Mouse (Mus musculus): ENCODE measurements at regions not wholly inside any gene's neighbourhood (a gene's known extent, or its start where the extent isn't known, plus 50 kb on each side); places are given as distances from the start of the nearest gene placed in this dataset.
A peak's percentile ranks its signal among the peaks of the same experiment; 100 is the strongest.

DNA sequence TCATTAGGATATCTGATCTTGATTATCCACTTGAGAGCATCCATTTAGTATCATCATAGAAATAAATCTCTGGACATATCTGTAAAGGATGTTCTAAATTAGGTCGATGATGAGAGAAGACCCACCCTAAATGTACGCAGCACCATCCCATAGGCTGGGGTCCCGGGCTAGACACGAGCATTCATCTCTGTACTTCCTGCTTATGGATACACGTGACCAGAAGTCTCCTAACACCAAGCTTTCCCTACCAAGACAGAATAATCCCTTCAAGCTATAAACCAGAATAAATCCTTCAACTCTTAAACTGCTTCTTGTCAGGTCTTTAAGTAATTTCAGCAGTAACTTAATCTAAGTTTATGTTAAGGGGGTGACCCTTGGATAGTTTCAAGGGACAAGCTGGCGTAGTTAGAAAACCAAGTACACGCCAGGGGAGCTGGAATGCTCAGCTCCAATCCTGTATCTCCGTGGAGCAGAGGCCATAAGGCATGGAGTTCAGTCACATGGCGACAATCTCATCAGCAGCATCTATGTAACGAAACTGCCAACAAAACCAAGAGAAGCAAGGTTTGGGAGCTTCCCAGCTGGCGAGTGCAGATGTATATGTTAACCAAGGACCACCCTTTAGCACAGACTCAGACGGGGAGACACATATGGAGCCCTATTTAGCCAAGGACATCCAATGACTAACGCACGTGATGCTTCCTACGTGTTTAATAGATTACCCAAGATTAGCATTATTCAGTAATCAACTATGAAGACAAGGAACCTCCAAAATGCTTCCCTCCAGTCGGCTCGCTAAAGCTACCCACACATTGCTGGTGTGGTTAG lies 76.3 kb upstream of the Spdye4c start:
- no peak overlapping the region for H3K4me3 ChIP-seq
- H3K9ac ChIP-seq = no peak overlapping the region
- 69% methylated on average over 17 of the region's 17 CpGs for WGBS
- H3K9me3 ChIP-seq = no peaks in the 10 kb centered on the region
- H3K27me3 ChIP-seq = no peaks in the 10 kb centered on the region
- no peaks in the 10 kb centered on the region for H3K36me3 ChIP-seq
- H3K4me2 ChIP-seq = no peak overlapping the region
- H3K27ac ChIP-seq = no peak overlapping the region
- peaks cover 15% of the 10 kb centered on the region for H3K4me1 ChIP-seq
- no peak for ATAC-seq (ENCODE audit: insufficient number of reproducible peaks, low FRiP score, low TSS enrichment, low read depth)

DNA sequence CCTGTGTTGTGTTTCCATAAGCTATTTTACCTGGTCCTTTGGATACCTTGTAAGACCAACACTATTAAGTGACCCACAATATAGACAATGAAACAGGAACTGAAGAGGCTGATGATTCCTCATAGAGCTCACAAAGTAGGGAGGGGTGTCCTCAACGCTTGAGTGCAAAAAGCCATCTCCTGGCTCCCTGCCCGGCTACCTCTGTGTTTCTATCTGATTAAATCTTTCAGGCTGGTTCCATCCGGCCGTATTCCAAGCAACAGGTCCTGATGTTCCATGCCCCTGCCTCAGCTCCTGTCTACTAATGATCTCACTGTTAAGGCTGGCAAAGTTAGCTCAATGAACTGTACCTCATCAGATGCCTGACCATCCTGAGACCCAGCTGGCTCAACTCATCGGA lies 75.3 kb upstream of the Spdye4c start:
- no peaks in the 10 kb centered on the region for H3K27me3 ChIP-seq
- peak overlapping the region; percentile 8; the same call in 1 of the 2 replicates for H3K27ac ChIP-seq
- H3K4me1 ChIP-seq = peaks cover 15% of the 10 kb centered on the region
- H3K4me3 ChIP-seq = no peak overlapping the region
- H3K4me2 ChIP-seq = no peak overlapping the region
- no peak for ATAC-seq (ENCODE audit: insufficient number of reproducible peaks, low FRiP score, low TSS enrichment, low read depth)
- H3K9ac ChIP-seq = no peak overlapping the region
- 74% methylated on average over 5 of the region's 5 CpGs for WGBS
- H3K36me3 ChIP-seq = no peaks in the 10 kb centered on the region
- no peaks in the 10 kb centered on the region for H3K9me3 ChIP-seq

DNA sequence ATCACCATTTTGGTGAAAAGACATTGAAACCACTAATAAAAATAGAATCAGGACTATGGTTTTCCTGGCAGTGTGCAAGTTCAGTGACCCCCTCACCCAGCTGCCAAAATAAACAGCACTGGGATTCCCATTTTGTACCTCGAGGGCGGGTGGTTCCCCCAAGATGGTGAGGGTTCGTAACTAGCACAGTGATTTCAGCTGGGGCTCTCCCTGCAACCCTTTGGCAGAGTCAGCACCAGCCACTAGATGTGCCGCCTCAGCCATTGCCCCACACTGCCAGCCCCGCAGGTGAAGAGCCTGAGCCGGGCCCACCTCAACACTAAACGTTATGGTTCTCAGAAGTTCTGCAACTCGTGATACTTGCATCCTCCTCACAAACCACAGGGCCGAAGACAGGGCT lies 74.3 kb upstream of the Spdye4c start:
- Histone ChIP-seq H3K9ac (no peak overlapping the region), H3K9me3 (no peaks in the 10 kb centered on the region), H3K4me2 (no peak overlapping the region), H3K27ac (no peak overlapping the region), H3K36me3 (no peaks in the 10 kb centered on the region), H3K4me3 (no peak overlapping the region), H3K4me1 (peaks cover 18% of the 10 kb centered on the region), H3K27me3 (no peaks in the 10 kb centered on the region)
- ATAC-seq (ENCODE audit: insufficient number of reproducible peaks, low FRiP score, low TSS enrichment, low read depth) = no peak
- 76% methylated on average over 9 of the region's 9 CpGs for WGBS

DNA sequence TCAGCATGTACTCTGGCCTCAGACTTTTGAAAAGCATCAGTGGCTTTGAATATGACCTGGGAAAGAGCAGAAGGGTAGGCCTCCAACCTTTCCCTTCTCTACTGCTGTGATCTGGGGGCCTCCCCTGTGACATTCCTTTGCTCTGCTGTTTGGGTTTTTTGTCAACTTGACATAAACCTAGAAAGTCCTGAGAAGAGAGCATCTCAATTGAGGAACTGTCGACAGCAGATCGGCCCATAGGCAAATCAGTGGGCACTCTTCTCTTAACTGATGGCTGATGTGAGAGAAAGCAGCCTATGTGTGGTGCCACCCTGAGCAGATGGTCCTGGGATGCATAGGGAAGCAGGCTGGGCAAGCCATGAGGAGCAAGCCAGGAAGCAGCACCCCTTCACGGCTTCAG lies 72.9 kb upstream of the Spdye4c start:
- WGBS = 91% methylated on average over 3 of the region's 3 CpGs

DNA sequence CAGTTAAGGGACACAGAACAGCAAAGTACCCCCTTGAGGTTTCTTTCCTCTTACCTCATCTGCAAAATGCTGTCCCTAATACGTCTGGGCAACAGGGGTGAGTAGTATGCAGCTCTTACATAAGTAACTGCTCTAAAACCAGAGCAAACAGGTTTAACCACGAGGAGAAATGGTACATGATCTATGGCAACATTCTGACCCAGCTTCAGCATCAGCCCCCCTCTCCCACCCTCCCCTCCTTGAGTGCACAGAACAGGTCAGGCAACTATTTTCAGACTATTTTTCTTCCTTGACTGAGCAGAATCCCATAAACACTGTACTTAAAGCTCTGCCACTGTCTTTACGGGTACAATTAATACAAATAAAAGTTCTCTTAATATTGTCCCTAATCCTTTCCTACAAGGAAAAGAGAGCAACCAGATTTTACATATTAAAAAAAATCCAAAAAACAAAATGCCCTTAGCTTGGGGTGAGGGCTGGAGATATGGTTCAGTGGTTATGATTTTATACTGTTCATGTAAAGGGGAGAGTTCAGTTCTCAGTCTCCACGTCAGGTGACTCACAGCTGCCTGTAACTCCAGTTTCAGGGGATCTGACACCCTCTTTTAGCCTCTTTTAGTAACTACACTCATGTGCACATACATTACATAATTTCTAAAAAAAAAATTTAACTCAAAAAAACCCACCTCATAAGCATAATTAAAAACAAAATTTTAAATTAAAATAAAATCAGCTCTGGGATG lies 69.1 kb upstream of the Spdye4c start:
- Histone ChIP-seq H3K4me2 (no peak overlapping the region), H3K9ac (no peak overlapping the region), H3K9me3 (no peaks in the 10 kb centered on the region), H3K36me3 (no peaks in the 10 kb centered on the region), H3K4me1 (peaks cover 25% of the 10 kb centered on the region), H3K4me3 (no peak overlapping the region), H3K27ac (no peak overlapping the region), H3K27me3 (no peaks in the 10 kb centered on the region)
- ATAC-seq (ENCODE audit: insufficient number of reproducible peaks, low FRiP score, low TSS enrichment, low read depth) = no peak
- 37% methylated on average over 4 of the region's 4 CpGs for WGBS

More for the DNA sequence above, 72.9 kb upstream of the Spdye4c start:
- Histone ChIP-seq H3K4me2 (no peak overlapping the region), H3K9ac (no peak overlapping the region), H3K27me3 (no peaks in the 10 kb centered on the region), H3K9me3 (no peaks in the 10 kb centered on the region), H3K27ac (no peak overlapping the region), H3K4me3 (no peak overlapping the region), H3K4me1 (peaks cover 26% of the 10 kb centered on the region), H3K36me3 (no peaks in the 10 kb centered on the region)
- no peak for ATAC-seq (ENCODE audit: insufficient number of reproducible peaks, low FRiP score, low TSS enrichment, low read depth)

DNA sequence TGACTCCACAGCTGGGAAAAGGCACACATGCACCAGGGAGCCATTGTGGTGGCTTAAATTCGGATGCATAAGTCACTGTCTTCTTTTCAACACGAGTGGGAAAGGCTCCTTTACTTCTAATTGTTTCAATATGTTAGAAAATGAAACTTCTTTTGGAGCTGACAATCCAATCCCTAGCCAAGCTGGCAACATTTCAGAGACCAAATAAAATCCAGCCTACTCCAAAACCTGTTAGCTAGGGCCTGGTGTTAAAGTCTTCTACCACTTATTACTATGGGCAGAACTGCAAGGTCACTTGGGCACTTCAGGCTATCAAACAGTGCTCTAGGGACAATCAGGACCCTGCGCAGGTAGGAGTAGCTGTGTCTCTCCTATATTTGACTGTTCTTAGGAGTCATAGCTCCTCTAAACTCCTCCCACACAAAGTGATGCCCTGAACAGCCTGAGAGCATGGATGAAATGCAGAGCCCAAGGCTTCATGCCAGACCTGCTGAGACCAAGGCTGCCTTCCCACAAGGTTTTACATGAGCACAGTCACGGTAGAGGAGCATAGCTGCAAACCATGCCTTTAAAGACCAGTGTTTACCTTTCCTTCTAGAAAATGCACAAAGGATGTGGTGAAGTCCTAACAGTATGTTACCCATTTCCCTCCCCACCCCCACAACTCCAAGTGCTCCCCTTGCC lies 67.4 kb upstream of the Spdye4c start:
- Histone ChIP-seq H3K4me3 (no peak overlapping the region), H3K27ac (peak overlapping the region; percentile 67), H3K27me3 (no peaks in the 10 kb centered on the region), H3K36me3 (no peaks in the 10 kb centered on the region), H3K9ac (no peak overlapping the region), H3K4me2 (0 out of 2 replicates have a peak overlapping the region, but pooled peaks have one; percentile 22), H3K9me3 (no peaks in the 10 kb centered on the region), H3K4me1 (peaks cover 26% of the 10 kb centered on the region)
- ATAC-seq (ENCODE audit: insufficient number of reproducible peaks, low FRiP score, low TSS enrichment, low read depth) = 0 out of 2 replicates have a peak, but pooled peaks have one; percentile 50
- 39% methylated on average over 4 of the region's 4 CpGs for WGBS

DNA sequence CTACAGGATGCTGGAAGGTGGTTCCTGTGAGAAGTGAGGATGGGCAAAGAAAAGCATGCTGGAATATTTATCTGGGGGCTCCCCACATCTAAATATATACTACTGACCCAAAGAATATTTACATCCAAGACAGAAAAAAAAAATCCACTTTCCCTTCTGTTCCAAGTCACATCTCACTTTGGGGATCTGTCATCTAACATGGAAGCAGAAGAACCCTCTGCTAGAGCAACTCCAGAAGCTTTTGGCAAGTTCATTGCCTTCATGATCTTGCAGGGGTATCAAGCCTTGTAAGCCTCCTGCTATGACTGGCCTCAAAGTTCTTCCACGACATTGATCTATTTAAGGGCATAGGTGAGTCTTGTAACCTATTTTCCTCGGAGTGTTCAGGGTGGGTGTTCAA lies 64.9 kb upstream of the Spdye4c start:
- 79% methylated on average over 2 of the region's 2 CpGs for WGBS
- H3K9ac ChIP-seq = no peak overlapping the region
- no peak for ATAC-seq (ENCODE audit: insufficient number of reproducible peaks, low FRiP score, low TSS enrichment, low read depth)
- peaks cover 26% of the 10 kb centered on the region for H3K4me1 ChIP-seq
- H3K27ac ChIP-seq = no peak overlapping the region
- no peaks in the 10 kb centered on the region for H3K9me3 ChIP-seq
- no peaks in the 10 kb centered on the region for H3K36me3 ChIP-seq
- H3K4me2 ChIP-seq = no peak overlapping the region
- no peak overlapping the region for H3K4me3 ChIP-seq
- no peaks in the 10 kb centered on the region for H3K27me3 ChIP-seq

DNA sequence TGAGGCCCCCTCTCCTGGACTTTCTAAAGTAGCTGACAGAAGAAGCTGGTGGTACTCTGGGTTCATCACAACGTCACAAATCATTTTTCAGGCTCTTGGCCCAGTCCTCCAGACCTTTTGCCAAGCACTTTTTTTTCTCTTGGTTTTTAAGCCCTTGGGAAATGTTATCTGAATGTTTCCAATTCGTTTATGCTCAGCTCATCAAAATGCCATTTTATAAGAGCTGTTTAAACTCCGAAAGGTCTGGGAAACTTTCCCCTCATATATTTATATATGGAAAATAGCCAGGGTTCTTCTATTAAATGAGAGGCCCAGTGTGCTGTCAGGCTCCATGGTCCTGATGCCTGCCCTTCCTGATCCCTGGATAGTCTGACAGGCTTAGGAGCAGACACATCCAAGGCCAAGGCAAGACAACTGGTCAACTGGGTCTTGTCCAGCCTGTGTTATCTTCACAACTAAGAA lies 64.1 kb upstream of the Spdye4c start:
- 29% methylated on average over 3 of the region's 3 CpGs for WGBS
- H3K36me3 ChIP-seq = no peaks in the 10 kb centered on the region
- H3K27ac ChIP-seq = peak overlapping the region; percentile 57
- H3K9ac ChIP-seq = no peak overlapping the region
- no peak overlapping the region for H3K4me3 ChIP-seq
- H3K9me3 ChIP-seq = no peaks in the 10 kb centered on the region
- peaks cover 23% of the 10 kb centered on the region for H3K4me1 ChIP-seq
- H3K27me3 ChIP-seq = no peaks in the 10 kb centered on the region
- H3K4me2 ChIP-seq = no peak overlapping the region
- 0 out of 2 replicates have a peak, but pooled peaks have one; percentile 40 for ATAC-seq (ENCODE audit: insufficient number of reproducible peaks, low FRiP score, low TSS enrichment, low read depth)

DNA sequence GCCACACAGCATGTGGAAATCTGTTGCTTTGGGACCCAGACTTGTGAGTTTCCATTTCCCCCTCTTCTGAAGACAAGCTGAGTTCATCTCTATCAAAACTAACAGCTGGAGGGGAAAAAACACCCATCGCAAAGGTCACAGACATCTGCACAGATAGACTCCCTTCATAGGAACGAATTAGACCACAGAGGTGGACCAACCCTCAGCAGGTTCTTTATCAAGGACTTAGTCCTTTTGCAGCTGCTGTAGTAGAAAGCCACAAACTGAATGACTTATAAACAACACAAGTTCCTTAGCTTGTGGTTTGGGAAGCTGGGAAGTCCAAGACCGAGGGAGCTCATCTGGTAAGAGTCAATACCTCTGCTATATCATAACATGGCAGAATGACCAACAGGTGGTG lies 54.7 kb upstream of the Spdye4c start:
- Histone ChIP-seq H3K4me1 (no peaks in the 10 kb centered on the region), H3K4me3 (no peak overlapping the region), H3K36me3 (no peaks in the 10 kb centered on the region), H3K9ac (no peak overlapping the region), H3K27me3 (no peaks in the 10 kb centered on the region), H3K9me3 (no peaks in the 10 kb centered on the region), H3K4me2 (no peak overlapping the region), H3K27ac (no peak overlapping the region)
- no peak for ATAC-seq (ENCODE audit: insufficient number of reproducible peaks, low FRiP score, low TSS enrichment, low read depth)
- 85% methylated on average over 3 of the region's 3 CpGs for WGBS

DNA sequence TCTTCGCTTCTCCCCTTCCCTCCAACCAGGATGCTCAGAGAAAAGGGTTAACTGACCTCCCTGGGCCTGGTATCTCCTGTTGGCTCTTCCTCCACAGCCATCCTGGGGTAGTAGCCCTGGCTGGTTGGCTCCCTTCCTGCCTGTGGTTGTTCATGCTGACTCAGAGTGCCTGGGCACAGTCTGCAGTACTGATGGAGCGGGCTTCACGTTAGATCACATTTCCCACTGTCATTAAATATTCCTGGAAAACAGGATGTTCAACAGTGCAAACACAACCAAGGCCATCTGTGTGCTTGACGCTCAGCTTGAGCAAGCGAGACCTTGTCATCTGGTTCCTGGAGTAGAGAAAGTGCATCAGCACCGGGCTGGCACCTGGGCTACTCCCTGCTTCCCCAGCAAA lies 53.6 kb upstream of the Spdye4c start:
- WGBS = 73% methylated on average over 6 of the region's 6 CpGs

DNA sequence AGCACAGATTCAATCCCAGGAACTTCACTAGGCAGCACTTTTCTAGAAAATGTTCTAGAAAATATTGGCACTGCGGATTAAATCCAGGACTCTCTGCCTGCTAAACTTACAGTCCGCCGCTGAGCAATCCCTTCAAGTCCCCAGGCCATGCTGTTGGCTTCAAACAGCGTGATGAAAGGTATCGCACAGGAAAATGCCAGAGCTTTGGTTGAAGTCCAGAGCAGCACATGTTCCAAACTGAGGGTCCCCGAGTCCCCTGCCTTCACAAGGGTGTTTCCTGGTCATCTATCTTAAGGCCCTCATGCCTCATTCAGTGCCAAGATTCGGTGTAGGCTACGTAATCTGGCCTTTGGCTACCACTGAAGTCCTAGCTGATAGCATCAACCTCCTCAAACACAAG lies 52.3 kb upstream of the Spdye4c start:
- H3K4me1 ChIP-seq = peaks cover 4% of the 10 kb centered on the region; the same call in 1 of the 2 replicates
- H3K9ac ChIP-seq = no peak overlapping the region
- no peaks in the 10 kb centered on the region for H3K9me3 ChIP-seq
- H3K4me3 ChIP-seq = no peak overlapping the region
- no peaks in the 10 kb centered on the region for H3K27me3 ChIP-seq
- H3K27ac ChIP-seq = no peak overlapping the region
- H3K4me2 ChIP-seq = no peak overlapping the region
- ATAC-seq (ENCODE audit: insufficient number of reproducible peaks, low FRiP score, low TSS enrichment, low read depth) = no peak
- no peaks in the 10 kb centered on the region for H3K36me3 ChIP-seq
- 83% methylated on average over 8 of the region's 8 CpGs for WGBS

More for the DNA sequence above, 53.6 kb upstream of the Spdye4c start:
- no peak for ATAC-seq (ENCODE audit: insufficient number of reproducible peaks, low FRiP score, low TSS enrichment, low read depth)
- H3K4me1 ChIP-seq = no peaks in the 10 kb centered on the region
- H3K27me3 ChIP-seq = no peaks in the 10 kb centered on the region
- no peak overlapping the region for H3K27ac ChIP-seq
- no peaks in the 10 kb centered on the region for H3K9me3 ChIP-seq
- H3K4me2 ChIP-seq = no peak overlapping the region
- no peak overlapping the region for H3K9ac ChIP-seq
- H3K4me3 ChIP-seq = no peak overlapping the region
- H3K36me3 ChIP-seq = no peaks in the 10 kb centered on the region
